In genomic region chr2:132689188-132689568, GRCm38 (mm10) we compare ENCODE assay signal across 10 mouse cellular contexts. TPM values are rescaled to one million over a fixed set of nuclear protein-coding genes. Genes with fewer than 3 reads are reported as not detected.
DNase-seq lines count a peak whose midpoint lies in the region; ATAC-seq and TF ChIP-seq lines count a peak whose summit lies in the region.
"Had no signal": no experiment of that assay in that cellular context is flagged by ENCODE, and none has a peak within 500 bp of the region (broad histone marks: within the 10 kb centered on the region; RNA-seq: fewer than 3 reads in every experiment).

No protein-coding gene starts in this region.

- H3K4me3 ChIP-seq in spleen, adult 2 months (ENCODE audit: extremely low read depth, insufficient read depth, insufficient read length), result no peak overlapping the region
- H3K4me3 ChIP-seq in liver, embryonic 11.5 days (ENCODE audit: low read depth, low read length), result no peak overlapping the region
- no peak overlapping the region for H3K4me3 ChIP-seq in stomach, postnatal 0 days (ENCODE audit: low read depth, low read length)
- no peak overlapping the region for H3K4me3 ChIP-seq in midbrain, embryonic 14.5 days (replicated peaks; ENCODE audit: low read depth, low read length)
- H3K4me3 ChIP-seq: limb, embryonic 13.5 days; neural tube, embryonic 12.5 days had no signal

- H3K27me3 ChIP-seq in spleen, adult 2 months (ENCODE audit: control insufficient read depth, insufficient read depth, low read length), result no peaks in the 10 kb centered on the region
- no peaks in the 10 kb centered on the region for H3K27me3 ChIP-seq in liver, embryonic 11.5 days (replicated peaks; ENCODE audit: control insufficient read depth, insufficient read depth, low read length)
- H3K27me3 ChIP-seq in stomach, postnatal 0 days (ENCODE audit: control insufficient read depth, insufficient read depth, low read length), result no peaks in the 10 kb centered on the region
- no peaks in the 10 kb centered on the region for H3K27me3 ChIP-seq in midbrain, embryonic 14.5 days (ENCODE audit: control insufficient read depth, insufficient read depth, low read length)
- H3K27me3 ChIP-seq: limb, embryonic 13.5 days; neural tube, embryonic 12.5 days had no signal

- DNase-seq in frontal cortex, postnatal 36 days (ENCODE audit: low spot score in 2 of 2), result no peak
- DNase-seq in spleen, adult 2 months (ENCODE audit: low read depth in 1 of 2, low spot score in 2 of 2), result no peak
- no peak for DNase-seq in spleen, postnatal 10 days (ENCODE audit: low spot score in 2 of 2)
- DNase-seq in liver, embryonic 11.5 days (ENCODE audit: low spot score), result no peak
- no peak for DNase-seq in stomach, postnatal 0 days (ENCODE audit: low spot score)
- no peak for DNase-seq in gastrocnemius, postnatal 4 days (ENCODE audit: low spot score in 2 of 2)
- DNase-seq in midbrain, embryonic 14.5 days, result no peak

- no peaks in the 10 kb centered on the region for H3K9me3 ChIP-seq in liver, embryonic 11.5 days (ENCODE audit: control insufficient read depth, low read length)
- H3K9me3 ChIP-seq in stomach, postnatal 0 days (ENCODE audit: control insufficient read depth, low read length), result no peaks in the 10 kb centered on the region
- H3K9me3 ChIP-seq in midbrain, embryonic 14.5 days (ENCODE audit: control insufficient read depth, low read length), result no peaks in the 10 kb centered on the region
- H3K9me3 ChIP-seq: limb, embryonic 13.5 days; neural tube, embryonic 12.5 days had no signal

- no peaks in the 10 kb centered on the region; the same call in 1 of the 2 replicates for H3K36me3 ChIP-seq in spleen, adult 2 months (ENCODE audit: control insufficient read depth, insufficient read depth, low read length)
- no peaks in the 10 kb centered on the region for H3K36me3 ChIP-seq in liver, embryonic 11.5 days (ENCODE audit: control insufficient read depth, insufficient read depth, low read length)
- no peaks in the 10 kb centered on the region for H3K36me3 ChIP-seq in stomach, postnatal 0 days (ENCODE audit: control insufficient read depth, insufficient read depth, low read length)
- H3K36me3 ChIP-seq in midbrain, embryonic 14.5 days (ENCODE audit: control insufficient read depth, insufficient read depth, low read length), result no peaks in the 10 kb centered on the region
- H3K36me3 ChIP-seq: neural tube, embryonic 12.5 days had no signal

- H3K27ac ChIP-seq in spleen, adult 2 months (ENCODE audit: insufficient read depth, low read length), result peak overlapping the region; percentile 48
- H3K27ac ChIP-seq in liver, embryonic 11.5 days (ENCODE audit: low read depth, low read length), result peak overlapping the region; percentile 66
- H3K27ac ChIP-seq in stomach, postnatal 0 days (replicated peaks), result 0 out of 2 replicates have a peak overlapping the region, but pooled peaks have one; percentile 13
- H3K27ac ChIP-seq in midbrain, embryonic 14.5 days (replicated peaks; ENCODE audit: low read depth, low read length), result no peak overlapping the region
- H3K27ac ChIP-seq: limb, embryonic 13.5 days; neural tube, embryonic 12.5 days had no signal

- no peak for TF ChIP-seq POLR2A in spleen, adult 2 months (IDR thresholded peaks at IDR 0.05; ENCODE audit: low read depth, low read length)

- H3K4me2 ChIP-seq in liver, embryonic 11.5 days, result no peak overlapping the region
- H3K4me2 ChIP-seq in stomach, postnatal 0 days (replicated peaks; ENCODE audit: low read depth), result no peak overlapping the region
- H3K4me2 ChIP-seq in midbrain, embryonic 14.5 days (ENCODE audit: low read length), result no peak overlapping the region
- H3K4me2 ChIP-seq: limb, embryonic 13.5 days; neural tube, embryonic 12.5 days had no signal

- H3K4me1 ChIP-seq in spleen, adult 2 months (ENCODE audit: control insufficient read depth, insufficient read depth, insufficient read length), result peaks cover 4% of the 10 kb centered on the region
- peaks cover 37% of the 10 kb centered on the region for H3K4me1 ChIP-seq in liver, embryonic 11.5 days (replicated peaks; ENCODE audit: control insufficient read depth, insufficient read depth, low read length)
- H3K4me1 ChIP-seq in stomach, postnatal 0 days (replicated peaks; ENCODE audit: control insufficient read depth, insufficient read depth), result no peaks in the 10 kb centered on the region; the same call in 1 of the 2 replicates
- 0 out of 2 replicates have a peak, but pooled peaks cover 7% of the 10 kb centered on the region for H3K4me1 ChIP-seq in midbrain, embryonic 14.5 days (ENCODE audit: control insufficient read depth, insufficient read depth, low read length)
- H3K4me1 ChIP-seq: neural tube, embryonic 12.5 days had no signal

- 33% methylated on average over 4 of the region's 4 CpGs for WGBS in spleen, adult 2 months
- 51% methylated on average over 4 of the region's 4 CpGs for WGBS in liver, embryonic 11.5 days
- WGBS in stomach, postnatal 0 days, result 33% methylated on average over 4 of the region's 4 CpGs
- WGBS in midbrain, embryonic 14.5 days, result 72% methylated on average over 4 of the region's 4 CpGs

- TF ChIP-seq EP300 in stomach, postnatal 0 days (optimal IDR thresholded peaks at IDR 0.05), result no peak

- peak; percentile 15 for ATAC-seq in frontal cortex, adult (ENCODE audit: low TSS enrichment)
- no peak for ATAC-seq in liver, embryonic 11.5 days (replicated peaks; ENCODE audit: low FRiP score)
- ATAC-seq in stomach, postnatal 0 days (ENCODE audit: low FRiP score, low TSS enrichment), result no peak
- no peak for ATAC-seq in midbrain, embryonic 14.5 days (ENCODE audit: low FRiP score, low TSS enrichment)

- H3K9ac ChIP-seq in liver, embryonic 11.5 days (ENCODE audit: low read depth, low read length), result no peak overlapping the region
- no peak overlapping the region for H3K9ac ChIP-seq in stomach, postnatal 0 days (ENCODE audit: low read length)
- no peak overlapping the region for H3K9ac ChIP-seq in midbrain, embryonic 14.5 days (replicated peaks; ENCODE audit: low read length)
- H3K9ac ChIP-seq: limb, embryonic 13.5 days; neural tube, embryonic 12.5 days had no signal

- TF ChIP-seq CTCF in spleen, adult 2 months (IDR thresholded peaks at IDR 0.05; ENCODE audit: extremely low read depth, insufficient read depth, insufficient read length, insufficient replicate concordance), result no peak
- TF ChIP-seq CTCF in stomach, postnatal 0 days (IDR thresholded peaks at IDR 0.05; ENCODE audit: low read depth), result no peak

RNA-seq across cellular contexts. Expression of gene Shld1, which starts 2.4 kb away (rescaled TPM):
- polyA plus RNA-seq in spleen, adult 2 months (2012; rRNA removed), result 12.7 TPM in 2 replicates
- polyA plus RNA-seq in liver, embryonic 11.5 days (2014; fragmentation: Nextera tagmentation; extraction: Ambion mirVana), result 14.1 and 14.9 TPM in 2 replicates
- 9.8 and 10.5 TPM in 2 replicates for polyA plus RNA-seq in stomach, postnatal 0 days (2015; fragmentation: Nextera tagmentation; extraction: Ambion mirVana)
- 1 to 10 TPM; 4.4 to 5.6 TPM for total RNA-seq in gastrocnemius, postnatal 4 days (2021)
- 23.3 and 26.2 TPM in 2 replicates for polyA plus RNA-seq in midbrain, embryonic 14.5 days (2014; fragmentation: Nextera tagmentation; extraction: Ambion mirVana)
